Mouse (Mus musculus) forebrain, embryonic 14.5 days (tissue): ENCODE results near the gene Nkx2-5. TPM values are rescaled to one million over a fixed set of nuclear protein-coding genes. Genes with fewer than 3 reads are reported as not detected.

Experiments
- ATAC-seq: fragments of 200-750 bp; cut with Nextera tagmentation; 2 replicates; pipeline ENCODE4 v1.8.0; 2017; ENCODE audit warnings: mild to moderate bottlenecking, moderate library complexity
- DNase-seq: peaks from one replicate; pipeline ENCODE4 v3.0.0-alpha.2; 2015; ENCODE audit warnings: low spot score
- H3K27ac ChIP-seq: fragments of 300-500 bp; sonication (generic); 2 replicates; pipeline ENCODE4 v1.5.1; 2014; ENCODE audit warnings: low read depth, mild to moderate bottlenecking, control low read depth, low read length, moderate library complexity
- H3K27me3 ChIP-seq: fragments of 300-500 bp; sonication (generic); replicated peaks from 2 replicates; pipeline ENCODE4 v1.6.1; 2014; ENCODE audit warnings: low read length, control low read depth, mixed read lengths; ENCODE audit not compliant: control insufficient read depth, insufficient read depth
- H3K36me3 ChIP-seq: fragments of 300-500 bp; sonication (generic); 2 replicates; pipeline ENCODE4 v1.6.1; 2014; ENCODE audit warnings: low read length, control low read depth; ENCODE audit not compliant: control insufficient read depth, insufficient read depth
- H3K4me1 ChIP-seq: fragments of 300-500 bp; sonication (generic); 2 replicates; pipeline ENCODE4 v1.6.1; 2014; ENCODE audit warnings: antibody characterized with exemption, low read length, control low read depth; ENCODE audit not compliant: control insufficient read depth, insufficient read depth
- H3K4me2 ChIP-seq: fragments of 300-500 bp; sonication (generic); 2 replicates; pipeline ENCODE4 v1.6.1; 2014; ENCODE audit warnings: mild to moderate bottlenecking, control low read depth, low read length
- H3K4me3 ChIP-seq: fragments of 300-500 bp; sonication (generic); 2 replicates; pipeline ENCODE4 v1.5.1; 2014; ENCODE audit warnings: low read depth, low read length, control low read depth
- H3K9ac ChIP-seq: fragments of 300-500 bp; sonication (generic); 2 replicates; pipeline ENCODE4 v1.6.1; 2014; ENCODE audit warnings: mild to moderate bottlenecking, low read length, control low read depth, moderate library complexity
- H3K9me3 ChIP-seq: fragments of 300-500 bp; sonication (generic); replicated peaks from 2 replicates; pipeline ENCODE4 v1.6.1; 2016; ENCODE audit warnings: low read length, control low read depth, mixed read lengths; ENCODE audit not compliant: control insufficient read depth
- WGBS: fragments of 180-500 bp; shearing (Covaris S2); extraction: QIAGEN DNeasy Blood & Tissue Kit; methylation state at CpG from one replicate; pipeline ENCODE4 v1.1.7; 2014; 5-methylcytosine and 5-hydroxymethylcytosine counted together
- polyA plus RNA-seq: library from polyadenylated mRNA; unstranded; fragments of >200 nt; fragmentation: Nextera tagmentation; extraction: Ambion mirVana; gene quantifications from 2 replicates; pipeline ENCODE4 v1.2.1, GENCODE M21; 2014

Gene Nkx2-5
- polyA plus RNA-seq, 1 experiment from 2014 or later = not detected

DNA sequence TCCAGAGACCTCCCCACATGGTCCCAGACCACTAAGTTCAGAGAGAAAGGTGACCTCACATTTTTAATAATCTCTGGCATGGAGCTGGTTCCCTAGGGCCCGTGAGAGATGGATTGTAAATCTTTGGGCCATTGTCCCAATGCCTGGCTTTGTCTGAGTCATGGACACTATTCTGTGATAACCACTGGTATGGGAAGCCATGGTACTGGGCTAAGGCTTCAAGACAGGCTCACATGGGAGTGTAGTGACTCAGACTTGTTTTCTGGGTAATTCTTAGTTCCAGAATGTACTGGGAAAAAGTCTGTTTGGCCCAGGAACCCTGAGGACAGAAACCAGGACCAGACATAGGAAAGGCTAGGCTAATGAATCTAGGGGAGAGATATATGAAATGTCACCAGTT lies 37.9 kb upstream of the Nkx2-5 start:
- Histone ChIP-seq H3K4me1 (peaks cover 14% of the 10 kb centered on the region), H3K36me3 (no peaks in the 10 kb centered on the region), H3K4me3 (no peak overlapping the region), H3K9ac (no peak overlapping the region), H3K27me3 (0 out of 2 replicates have a peak, but pooled peaks cover 5% of the 10 kb centered on the region), H3K4me2 (no peak overlapping the region), H3K27ac (no peak overlapping the region), H3K9me3 (no peaks in the 10 kb centered on the region; the same call in 1 of the 2 replicates)
- 58% methylated on average over 1 of the region's 1 CpGs for WGBS
- DNase-seq (no peak), ATAC-seq (no peak)

- Histone ChIP-seq H3K4me3 (no peak overlapping the region), H3K27ac (no peak overlapping the region), H3K4me1 (no peaks in the 10 kb centered on the region; the same call in 1 of the 2 replicates), H3K9me3 (no peaks in the 10 kb centered on the region; the same call in 1 of the 2 replicates), H3K27me3 (no peaks in the 10 kb centered on the region), H3K36me3 (no peaks in the 10 kb centered on the region), H3K9ac (no peak overlapping the region), H3K4me2 (no peak overlapping the region)
- WGBS = 89% methylated on average over 6 of the region's 6 CpGs
- DNase-seq (no peak), ATAC-seq (no peak)
Measured at GRCm38 (mm10) chr17:26879235-26879634, 34.4 kb upstream of the Nkx2-5 start.

DNA sequence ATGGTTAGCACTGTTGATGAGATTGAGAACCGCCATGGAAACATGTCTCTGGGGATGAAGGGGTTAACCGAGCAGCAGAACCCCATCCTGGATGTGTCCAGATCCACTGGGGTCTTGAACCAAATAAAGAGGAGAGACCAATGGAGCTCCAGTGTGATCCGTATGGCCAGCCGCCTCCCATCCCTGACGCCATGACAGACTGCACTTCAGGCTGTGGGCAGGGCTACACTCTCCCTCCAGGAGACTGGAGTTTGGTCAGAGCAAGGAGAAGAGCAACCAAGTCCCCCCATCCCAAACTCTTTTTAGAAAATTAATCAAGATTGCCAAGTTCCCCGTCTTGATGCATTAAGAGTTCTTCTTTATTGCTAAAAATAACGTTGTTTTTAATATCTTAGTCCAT lies 33.1 kb upstream of the Nkx2-5 start:
- 85% methylated on average over 7 of the region's 7 CpGs for WGBS
- Histone ChIP-seq H3K27ac (no peak overlapping the region), H3K9ac (no peak overlapping the region), H3K27me3 (no peaks in the 10 kb centered on the region), H3K36me3 (no peaks in the 10 kb centered on the region), H3K4me3 (no peak overlapping the region), H3K9me3 (no peaks in the 10 kb centered on the region; the same call in 1 of the 2 replicates), H3K4me1 (no peaks in the 10 kb centered on the region), H3K4me2 (no peak overlapping the region)
- ATAC-seq (no peak), DNase-seq (no peak)

DNA sequence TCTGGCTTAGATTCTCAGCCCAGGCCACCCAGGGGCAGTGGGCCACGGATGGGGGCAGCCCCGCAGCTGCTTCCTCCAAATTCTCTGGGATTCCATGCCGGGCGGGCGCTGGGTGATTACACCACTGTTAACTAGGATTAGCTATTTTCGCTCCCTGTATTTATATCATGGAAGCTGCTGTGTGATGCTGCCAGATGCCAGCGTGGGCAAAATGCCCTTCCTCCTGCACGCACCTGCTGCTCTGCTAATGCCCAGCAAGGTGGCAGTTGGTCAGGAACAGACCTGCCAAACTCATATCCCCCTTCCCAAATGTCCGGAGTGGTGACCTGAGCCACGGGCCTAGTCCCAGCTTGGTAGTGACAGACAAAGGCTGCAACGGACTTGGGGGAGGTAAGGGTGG lies 29.7 kb upstream of the Nkx2-5 start:
- H3K4me2 ChIP-seq = no peak overlapping the region
- H3K4me1 ChIP-seq = no peaks in the 10 kb centered on the region
- no peak overlapping the region for H3K4me3 ChIP-seq
- H3K27ac ChIP-seq = no peak overlapping the region
- DNase-seq (no peak), ATAC-seq (no peak)
- no peaks in the 10 kb centered on the region for H3K9me3 ChIP-seq
- 65% methylated on average over 11 of the region's 11 CpGs for WGBS
- no peaks in the 10 kb centered on the region for H3K27me3 ChIP-seq
- H3K9ac ChIP-seq = no peak overlapping the region
- no peaks in the 10 kb centered on the region for H3K36me3 ChIP-seq

- Histone ChIP-seq H3K9me3 (no peaks in the 10 kb centered on the region), H3K9ac (no peak overlapping the region), H3K27ac (no peak overlapping the region), H3K27me3 (no peaks in the 10 kb centered on the region), H3K4me1 (no peaks in the 10 kb centered on the region), H3K4me2 (no peak overlapping the region), H3K4me3 (no peak overlapping the region), H3K36me3 (no peaks in the 10 kb centered on the region)
- WGBS = 79% methylated on average over 8 of the region's 8 CpGs
- no peak for DNase-seq
- ATAC-seq = no peak
Measured at GRCm38 (mm10) chr17:26873502-26873901, 28.7 kb upstream of the Nkx2-5 start.

- ATAC-seq (no peak), DNase-seq (no peak)
- Histone ChIP-seq H3K9me3 (no peaks in the 10 kb centered on the region), H3K4me3 (no peak overlapping the region), H3K4me1 (no peaks in the 10 kb centered on the region), H3K36me3 (no peaks in the 10 kb centered on the region), H3K9ac (no peak overlapping the region), H3K27ac (no peak overlapping the region), H3K27me3 (no peaks in the 10 kb centered on the region), H3K4me2 (no peak overlapping the region)
- WGBS = 71% methylated on average over 3 of the region's 3 CpGs
Measured at GRCm38 (mm10) chr17:26872870-26873269, 28.1 kb upstream of the Nkx2-5 start.

GRCm38 (mm10) chr17:26868756-26869155 lies 23.9 kb upstream of the Nkx2-5 start:
- DNase-seq = no peak
- Histone ChIP-seq H3K27ac (no peak overlapping the region), H3K36me3 (no peaks in the 10 kb centered on the region), H3K27me3 (no peaks in the 10 kb centered on the region), H3K4me2 (no peak overlapping the region), H3K9me3 (no peaks in the 10 kb centered on the region), H3K4me1 (no peaks in the 10 kb centered on the region), H3K4me3 (no peak overlapping the region), H3K9ac (no peak overlapping the region)
- WGBS = 29% methylated on average over 5 of the region's 5 CpGs
- no peak for ATAC-seq

DNA sequence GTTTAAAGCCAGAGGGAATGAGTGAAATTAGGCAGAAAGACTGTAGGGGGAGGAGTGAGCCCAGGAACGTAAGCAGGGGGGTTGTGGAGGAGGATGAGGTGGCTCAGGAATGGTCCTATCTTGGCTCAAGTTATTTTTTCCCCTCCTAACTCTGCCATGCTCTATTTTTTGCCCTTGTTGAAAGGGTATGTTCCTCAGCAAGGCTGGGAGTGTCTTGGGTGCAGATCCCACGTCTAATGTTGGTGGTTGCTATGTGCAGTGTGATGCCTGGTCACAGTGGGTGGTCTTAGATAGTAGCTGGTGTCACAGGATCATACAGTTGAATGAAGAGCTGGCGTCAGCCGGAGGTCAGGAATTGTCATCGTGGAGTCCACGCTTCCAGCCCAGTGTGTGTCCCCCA lies 20.3 kb upstream of the Nkx2-5 start:
- Histone ChIP-seq H3K4me1 (no peaks in the 10 kb centered on the region), H3K9ac (no peak overlapping the region), H3K27ac (no peak overlapping the region), H3K4me2 (no peak overlapping the region), H3K27me3 (peaks cover 5% of the 10 kb centered on the region; the same call in 1 of the 2 replicates), H3K9me3 (no peaks in the 10 kb centered on the region), H3K4me3 (no peak overlapping the region), H3K36me3 (no peaks in the 10 kb centered on the region)
- DNase-seq (no peak), ATAC-seq (no peak)
- WGBS = 76% methylated on average over 6 of the region's 6 CpGs

DNA sequence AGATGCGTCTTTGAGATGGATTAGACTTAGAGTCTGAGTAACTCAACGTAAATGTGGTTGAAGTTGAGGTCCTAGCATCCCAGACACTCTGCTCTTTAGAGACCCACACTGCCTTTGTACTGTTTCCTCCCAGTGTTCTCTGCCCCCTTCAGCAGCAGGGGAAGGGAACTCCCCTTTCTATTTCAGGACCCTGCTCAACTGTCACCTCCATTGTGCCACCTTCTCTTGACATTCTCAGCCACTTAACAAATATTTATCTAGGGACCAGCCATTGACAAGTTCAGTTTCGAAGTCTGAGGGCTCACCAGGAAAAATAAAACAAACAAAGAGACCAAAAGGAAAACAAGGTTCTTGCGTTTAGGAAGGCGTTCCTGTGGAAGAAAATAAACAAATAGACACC lies 19.5 kb upstream of the Nkx2-5 start:
- 74% methylated on average over 5 of the region's 5 CpGs for WGBS
- Histone ChIP-seq H3K27ac (no peak overlapping the region), H3K4me2 (no peak overlapping the region), H3K9me3 (no peaks in the 10 kb centered on the region), H3K4me1 (no peaks in the 10 kb centered on the region), H3K36me3 (no peaks in the 10 kb centered on the region), H3K4me3 (no peak overlapping the region), H3K27me3 (peaks cover 12% of the 10 kb centered on the region), H3K9ac (no peak overlapping the region)
- DNase-seq (no peak), ATAC-seq (no peak)
